Mouse (Mus musculus) common myeloid progenitor, adult 5-6 weeks (primary cell): ENCODE measurements around the gene Nyap2. TPM values are rescaled to one million over a fixed set of nuclear protein-coding genes. Genes with fewer than 3 reads are reported as not detected.

Experiments used
- ATAC-seq: replicated peaks from 2 replicates; pipeline ENCODE4 v1.8.0; 2016; ENCODE audit warnings: low read depth, mild to moderate bottlenecking, moderate TSS enrichment, inconsistent platforms; ENCODE audit not compliant: poor library complexity, severe bottlenecking
- total RNA-seq: library from RNA; stranded (forward); fragments of 200-1000, 187-1606 nt; gene quantifications from 2 replicates; pipeline ENCODE4 v1.2.3, GENCODE M21; 2017

Nyap2 gene
- total RNA-seq, 1 experiment from 2014 or later: not detected

DNA sequence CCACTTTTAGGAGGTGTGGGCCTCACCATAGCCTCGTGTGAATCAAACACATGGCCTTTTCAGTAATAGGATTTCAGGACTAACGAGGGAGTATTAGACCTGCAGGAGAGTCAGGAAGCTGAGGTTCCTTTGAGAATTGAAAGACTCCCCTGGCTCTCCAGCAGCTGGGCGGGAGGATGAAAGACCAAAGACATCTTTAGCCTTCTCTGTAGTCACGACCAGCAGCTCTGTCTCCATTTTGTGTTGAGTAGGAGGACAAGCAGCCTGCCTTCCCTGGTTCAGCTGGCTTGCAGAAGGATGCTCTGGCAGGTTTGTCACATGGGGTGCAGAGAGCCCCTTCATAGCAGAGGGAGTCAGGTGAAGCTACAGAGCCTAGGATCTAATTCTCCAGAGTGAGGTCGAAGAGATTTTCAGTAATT lies 240.3 kb downstream of the Nyap2 start:
- ATAC-seq: no peak

DNA sequence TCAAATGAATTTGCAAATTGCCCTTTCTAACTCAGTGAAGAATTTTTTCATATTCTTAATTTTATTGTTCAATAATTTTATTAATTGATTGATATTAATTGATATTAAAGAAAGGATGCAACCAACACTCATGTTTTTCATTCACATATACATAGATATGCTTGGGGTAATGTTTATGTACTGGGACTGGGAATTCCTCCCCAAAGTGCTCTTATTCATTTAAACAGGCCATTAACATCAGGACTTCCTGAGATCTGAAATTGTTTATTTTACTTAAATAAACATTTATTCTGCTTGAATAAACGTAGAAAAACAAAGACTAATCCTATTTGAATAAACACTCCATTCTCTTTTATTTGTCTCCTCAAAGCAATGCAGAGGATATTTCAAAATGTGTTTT lies 311.0 kb downstream of the Nyap2 start:
- ATAC-seq: no peak
